Mouse (Mus musculus): ENCODE measurements around the gene Rsg1.

Gene Rsg1

GRCm38 (mm10) chr4:141274485-141275341 lies 61.0 kb downstream of the Rsg1 start:
- in situ Hi-C loops (cut with MboI, MseI): loop anchor here (5.0 kb wide), 2 partner anchors 48 to 88 kb away; no protein-coding TSS in a partner anchor

All from T-helper 2 cell (primary cell).